Mouse (Mus musculus): ENCODE data around the gene Nfkb1.

DNA sequence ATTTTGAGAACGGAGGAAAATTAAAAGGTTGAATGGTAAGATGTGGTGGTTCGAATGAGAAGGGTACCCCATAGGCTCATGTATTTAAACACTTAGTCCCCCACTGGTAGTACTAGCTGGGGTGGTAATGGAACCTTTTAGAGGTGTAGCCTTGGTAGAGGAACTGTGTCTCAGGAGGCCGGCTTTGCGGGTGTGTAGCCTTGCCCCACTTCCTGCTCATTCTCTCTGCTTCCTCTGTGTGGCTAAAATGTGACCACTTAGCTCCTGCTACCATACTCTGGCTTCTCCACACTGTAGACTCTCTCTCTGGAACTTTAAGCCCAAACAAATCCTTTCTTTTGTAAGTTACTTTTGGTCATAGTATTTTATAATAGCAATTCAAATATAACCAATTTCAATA, 126.0 kb downstream of the Nfkb1 start:
- no peak for TF ChIP-seq CTCF (conservative IDR thresholded peaks at IDR 0.05; ENCODE audit: insufficient read depth, insufficient read length, low read depth, low read length)
- no peak for TF ChIP-seq POLR2A (IDR thresholded peaks at IDR 0.05; ENCODE audit: low read depth, low read length)

Measured in kidney, adult 2 months (tissue).